Mouse (Mus musculus) R1 (cell line): ENCODE measurements around the gene Ap4e1.

ENCODE experiments used
- DNase-seq: peaks from one replicate; pipeline ENCODE4 v3.0.0-alpha.2; 2018; ENCODE audit warnings: low read depth, low spot score

Gene Ap4e1

DNA sequence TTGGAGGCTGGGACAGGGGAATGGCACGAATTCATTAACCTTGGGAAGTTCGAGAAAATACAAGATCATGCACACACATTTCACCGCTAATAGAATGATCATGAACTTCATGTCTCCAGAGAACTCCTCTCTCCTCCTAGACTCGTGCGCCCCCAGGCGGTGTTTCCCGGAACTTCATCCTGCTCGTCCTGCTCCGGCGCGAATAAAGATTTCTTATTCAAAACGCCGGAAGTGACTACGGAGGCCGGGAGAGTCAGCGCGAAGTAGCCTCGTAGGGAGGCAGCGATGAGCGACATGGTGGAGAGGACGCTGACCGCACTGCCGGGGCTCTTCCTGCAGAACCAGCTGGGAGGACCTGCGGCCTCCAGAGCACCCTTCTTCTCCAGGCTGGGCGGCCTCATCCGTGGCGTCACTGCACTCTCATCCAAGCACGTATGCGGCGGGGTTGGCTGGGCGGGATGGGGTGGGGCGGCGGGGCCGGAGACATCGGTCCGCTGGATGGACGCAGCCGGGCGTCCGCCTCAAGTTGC, at the start of gene Ap4e1:
Gene Ap4e1 (plus strand): TSS at position 249 of the 530 bp plus-strand sequence.
- DNase-seq = peak; percentile 93

- no peak for DNase-seq
Measured at GRCm38 (mm10) chr2:126961696-126962095, 46.8 kb upstream of the Ap4e1 start.

DNA sequence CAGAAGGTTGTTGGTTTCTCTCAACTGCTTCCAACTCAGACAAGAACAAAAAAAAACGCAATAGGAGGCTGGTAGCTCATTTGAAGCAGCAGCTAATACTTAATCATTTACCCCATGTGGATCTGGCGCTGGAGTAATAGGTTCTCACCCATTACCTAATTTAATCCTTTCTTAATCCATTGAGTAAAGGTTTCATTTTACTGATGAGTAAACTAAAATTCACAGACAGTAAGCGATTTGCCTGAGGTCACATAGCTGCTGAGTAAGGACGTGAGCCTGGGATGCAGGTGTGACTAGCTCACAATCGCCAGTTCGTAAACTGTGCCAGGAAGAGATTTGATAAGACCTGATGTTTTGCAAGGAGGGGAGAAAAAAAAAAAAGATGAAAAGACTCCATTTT, 31.1 kb upstream of the Ap4e1 start:
- no peak for DNase-seq

- DNase-seq = no peak
Measured at GRCm38 (mm10) chr2:126983221-126983620, 25.3 kb upstream of the Ap4e1 start.

DNA sequence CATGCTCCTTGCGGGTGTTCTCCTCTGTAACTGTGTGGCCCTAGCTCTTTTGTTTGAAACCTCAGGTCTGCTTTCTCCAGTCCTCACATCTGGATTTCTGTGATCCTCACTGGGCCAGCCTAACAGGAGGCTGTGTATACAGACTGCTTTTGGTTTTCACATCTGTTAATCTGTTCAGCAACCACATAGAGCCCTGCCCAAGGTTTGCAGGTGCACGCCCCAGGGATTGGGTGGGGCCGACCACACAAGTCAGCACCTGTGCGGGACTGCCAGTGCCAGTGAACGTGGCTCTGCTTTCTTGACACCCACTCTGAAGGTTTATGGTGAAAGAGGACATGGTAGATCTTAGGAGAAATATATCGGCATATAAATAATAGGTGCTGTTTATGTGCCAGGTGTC, 18.6 kb upstream of the Ap4e1 start:
- no peak for DNase-seq

- DNase-seq = no peak
Measured at GRCm38 (mm10) chr2:126992742-126993141, 15.8 kb upstream of the Ap4e1 start.

- DNase-seq = no peak
Measured at GRCm38 (mm10) chr2:126994384-126995166, 13.9 kb upstream of the Ap4e1 start.

- peak; percentile 75 for DNase-seq
Measured at GRCm38 (mm10) chr2:126996737-126997136, 11.8 kb upstream of the Ap4e1 start.

DNA sequence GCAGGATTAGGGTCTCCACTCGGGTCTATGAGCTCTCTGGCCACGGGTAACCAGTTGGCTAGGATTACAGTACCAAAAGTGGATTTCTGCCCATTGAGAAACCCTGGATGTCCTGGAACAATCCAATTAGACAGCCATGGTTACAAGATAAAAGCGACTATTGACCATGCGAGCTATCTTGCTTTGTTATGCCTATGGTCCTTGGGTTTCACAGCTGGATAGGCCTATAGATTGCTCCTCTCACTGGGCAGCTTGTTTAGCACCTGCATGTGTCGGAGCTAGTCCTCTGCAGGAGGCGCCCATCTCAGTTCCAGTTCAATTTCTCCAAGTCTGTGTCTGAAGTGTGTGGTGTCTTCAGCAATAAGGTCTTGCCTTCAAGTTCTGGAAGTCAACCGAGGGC, 10.3 kb upstream of the Ap4e1 start:
- peak; percentile 56 for DNase-seq

GRCm38 (mm10) chr2:127000406-127001324, 7.9 kb upstream of the Ap4e1 start:
- DNase-seq = peak; percentile 41

- DNase-seq = peak; percentile 65
Measured at GRCm38 (mm10) chr2:127004046-127004445, 4.5 kb upstream of the Ap4e1 start.

- peak; percentile 67 for DNase-seq
Measured at GRCm38 (mm10) chr2:127006634-127007370, 1.7 kb upstream of the Ap4e1 start.

GRCm38 (mm10) chr2:127007509-127007908, 1.0 kb upstream of the Ap4e1 start:
- no peak for DNase-seq

GRCm38 (mm10) chr2:127035006-127035605, 26.6 kb downstream of the Ap4e1 start:
- no peak for DNase-seq

DNA sequence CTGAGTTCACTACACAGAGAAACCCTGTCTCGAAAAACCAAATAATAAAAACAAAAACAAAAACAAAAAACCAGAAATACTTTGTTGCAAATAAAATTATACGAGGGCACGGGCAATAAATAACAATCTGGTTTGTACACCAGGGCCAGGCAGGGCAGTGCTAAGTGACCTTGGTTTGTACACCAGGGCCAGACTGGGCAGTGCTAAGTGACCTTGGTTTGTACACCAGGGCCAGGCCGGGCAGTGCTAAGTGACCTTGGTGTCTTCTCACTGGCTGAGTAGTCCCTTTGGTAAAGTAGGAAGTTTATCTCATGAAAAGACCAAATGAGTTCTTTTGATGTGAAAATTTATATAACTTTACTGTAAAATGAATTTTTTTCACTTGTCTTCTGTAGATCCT, 28.8 kb downstream of the Ap4e1 start:
- DNase-seq = no peak

- DNase-seq = no peak
Measured at GRCm38 (mm10) chr2:127061471-127061870, 53.0 kb downstream of the Ap4e1 start.

- no peak for DNase-seq
Measured at GRCm38 (mm10) chr2:127068806-127069205, 60.3 kb downstream of the Ap4e1 start.

- DNase-seq = no peak
Measured at GRCm38 (mm10) chr2:127069781-127070434, 61.4 kb downstream of the Ap4e1 start.

DNA sequence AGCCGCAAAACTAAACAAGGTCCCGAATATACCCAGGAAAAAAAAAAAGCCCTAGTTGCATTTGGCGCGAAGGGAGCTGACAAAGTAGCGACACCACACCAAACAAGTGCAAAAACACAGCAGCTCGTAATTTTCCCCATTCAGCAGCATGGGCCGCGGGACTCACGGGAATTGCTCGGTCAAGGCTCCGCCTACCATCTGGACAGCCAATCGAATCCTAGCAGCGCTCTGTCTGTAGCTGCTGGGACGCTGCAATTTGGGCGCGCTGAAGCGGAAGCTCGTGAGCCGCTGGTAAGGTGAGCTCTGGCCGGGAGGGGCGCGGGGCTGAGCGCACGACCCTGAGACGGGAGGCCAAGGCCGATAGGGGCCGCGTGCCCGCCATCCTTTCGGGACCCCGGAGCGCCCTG, 61.9 kb downstream of the Ap4e1 start, which contains the start of gene Blvra:
Gene Blvra (plus strand): TSS at position 231 of the 407 bp plus-strand sequence.
- peak; percentile 97 for DNase-seq

DNA sequence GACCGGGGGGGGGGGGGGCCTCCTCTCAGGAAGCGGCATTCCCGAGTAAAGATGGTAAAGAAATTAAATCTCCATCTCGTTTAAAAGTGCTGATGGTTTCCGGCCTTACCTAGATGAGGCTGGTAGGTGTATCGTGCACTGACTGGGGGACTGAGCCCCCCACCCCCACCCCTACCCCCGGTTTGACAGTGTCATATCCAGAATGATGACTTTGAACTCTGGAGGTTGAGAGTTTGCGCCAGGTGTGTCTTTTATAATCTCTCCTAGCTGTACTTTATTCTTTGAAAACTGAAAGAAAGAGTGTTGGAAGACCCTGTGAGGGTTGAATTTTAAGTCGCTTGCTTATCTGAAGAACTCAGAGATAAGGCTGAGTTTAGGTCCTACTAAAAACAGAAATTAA, 62.4 kb downstream of the Ap4e1 start:
- no peak for DNase-seq

DNA sequence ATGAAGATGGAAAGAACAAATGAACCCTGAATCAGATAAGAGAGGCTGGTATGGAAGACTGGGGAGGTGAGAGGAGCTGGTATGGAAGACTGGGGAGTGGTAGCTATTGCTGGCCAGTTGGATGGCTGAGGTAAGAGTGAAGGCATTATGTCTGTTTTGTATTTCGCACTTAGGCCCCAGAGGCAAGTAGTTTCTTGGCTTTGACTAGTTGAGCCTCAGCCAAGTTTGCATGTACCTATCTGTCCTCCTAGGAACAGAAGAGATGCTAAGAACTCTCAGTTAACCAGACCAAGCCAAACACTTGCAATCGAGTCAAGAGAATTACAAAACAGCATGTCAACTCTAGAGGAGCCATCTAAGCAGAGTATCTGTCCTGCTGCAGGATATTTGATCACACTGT, 65.6 kb downstream of the Ap4e1 start:
- no peak for DNase-seq
